Mouse (Mus musculus) midbrain, embryonic 13.5 days (tissue): Measurements from ENCODE around the gene Fem1a. TPM values are rescaled to one million over a fixed set of nuclear protein-coding genes. Genes with fewer than 3 reads are reported as not detected.
A peak's percentile ranks its signal among the peaks of the same experiment; 100 is the strongest.

Experiments
- ATAC-seq: fragments of 200-750 bp; cut with Nextera tagmentation; 2 replicates; pipeline ENCODE4 v1.8.0; 2017; ENCODE audit warnings: mild to moderate bottlenecking, moderate TSS enrichment, moderate library complexity
- H3K27ac ChIP-seq: fragments of 300-500 bp; sonication (generic); 2 replicates; pipeline ENCODE4 v1.5.1; 2015; ENCODE audit warnings: inconsistent platforms, mild to moderate bottlenecking, moderate library complexity
- H3K27me3 ChIP-seq: fragments of 300-500 bp; sonication (generic); 2 replicates; pipeline ENCODE4 v1.6.1; 2015; ENCODE audit warnings: mild to moderate bottlenecking, inconsistent platforms
- H3K36me3 ChIP-seq: fragments of 300-500 bp; sonication (generic); 2 replicates; pipeline ENCODE4 v1.6.1; 2015; ENCODE audit warnings: mild to moderate bottlenecking, inconsistent platforms
- H3K4me1 ChIP-seq: fragments of 300-500 bp; sonication (generic); replicated peaks from 2 replicates; pipeline ENCODE4 v1.6.1; 2015; ENCODE audit warnings: inconsistent platforms
- H3K4me2 ChIP-seq: fragments of 300-500 bp; sonication (generic); replicated peaks from 2 replicates; pipeline ENCODE4 v1.6.1; 2015; ENCODE audit warnings: moderate library complexity, mild to moderate bottlenecking, inconsistent platforms
- H3K4me3 ChIP-seq: fragments of 300-500 bp; sonication (generic); replicated peaks from 2 replicates; pipeline ENCODE4 v1.5.1; 2015; ENCODE audit warnings: mild to moderate bottlenecking, inconsistent platforms
- H3K9ac ChIP-seq: fragments of 300-500 bp; sonication (generic); replicated peaks from 2 replicates; pipeline ENCODE4 v1.6.1; 2015; ENCODE audit warnings: mild to moderate bottlenecking, inconsistent platforms
- H3K9me3 ChIP-seq: fragments of 300-500 bp; sonication (generic); 2 replicates; pipeline ENCODE4 v1.6.1; 2016; ENCODE audit warnings: mild to moderate bottlenecking, inconsistent platforms
- WGBS: fragments of 180-500 bp; shearing (Covaris S2); methylation state at CpG from one replicate; pipeline ENCODE4 v1.1.7; 2015; 5-methylcytosine and 5-hydroxymethylcytosine counted together
- polyA plus RNA-seq: library from polyadenylated mRNA; unstranded; fragments of >200 nt; fragmentation: Nextera tagmentation; extraction: Ambion mirVana; gene quantifications from 2 replicates; pipeline ENCODE4 v1.2.1, GENCODE M21; 2015

Gene Fem1a
- polyA plus RNA-seq, 1 experiment from 2014 or later, result 19.4 TPM

GRCm38 (mm10) chr17:56296201-56296600, 39.6 kb downstream of the Fem1a start:
- Histone ChIP-seq H3K4me1 (peaks cover 4% of the 10 kb centered on the region; the same call in 1 of the 2 replicates), H3K9me3 (no peaks in the 10 kb centered on the region), H3K27me3 (no peaks in the 10 kb centered on the region), H3K4me3 (no peak overlapping the region), H3K9ac (no peak overlapping the region), H3K4me2 (no peak overlapping the region), H3K36me3 (no peaks in the 10 kb centered on the region), H3K27ac (no peak overlapping the region)
- WGBS, result 67% methylated on average over 1 of the region's 1 CpGs
- no peak for ATAC-seq

- Histone ChIP-seq H3K36me3 (no peaks in the 10 kb centered on the region), H3K4me2 (no peak overlapping the region), H3K9me3 (no peaks in the 10 kb centered on the region), H3K27ac (no peak overlapping the region), H3K9ac (no peak overlapping the region), H3K4me3 (no peak overlapping the region), H3K27me3 (no peaks in the 10 kb centered on the region), H3K4me1 (peaks cover 7% of the 10 kb centered on the region)
- no peak for ATAC-seq
- whole genome bisulfite sequencing, result 96% methylated on average over 1 of the region's 1 CpGs
Measured at GRCm38 (mm10) chr17:56298238-56298637, 41.6 kb downstream of the Fem1a start.

- Histone ChIP-seq H3K27me3 (no peaks in the 10 kb centered on the region), H3K4me3 (no peak within 1 kb of the TSS), H3K9ac (no peak within 1 kb of the TSS), H3K9me3 (no peaks in the 10 kb centered on the region), H3K27ac (no peak within 1 kb of the TSS), H3K36me3 (no peaks in the 10 kb centered on the region), H3K4me1 (peaks cover 22% of the 10 kb centered on the region), H3K4me2 (no peak within 1 kb of the TSS)
- 92% methylated on average over 9 of the region's 9 CpGs for WGBS
- no peak for ATAC-seq
Measured at GRCm38 (mm10) chr17:56300186-56300585, 43.6 kb downstream of the Fem1a start, which contains the start of gene Arrdc5. Gene Arrdc5 (minus strand): TSS chr17:56300286.

GRCm38 (mm10) chr17:56302363-56302996, 45.9 kb downstream of the Fem1a start:
- H3K9ac ChIP-seq, result no peak overlapping the region
- peaks cover 30% of the 10 kb centered on the region for H3K4me1 ChIP-seq
- no peak overlapping the region for H3K27ac ChIP-seq
- H3K4me3 ChIP-seq, result no peak overlapping the region
- H3K36me3 ChIP-seq, result no peaks in the 10 kb centered on the region
- H3K4me2 ChIP-seq, result peak overlapping the region; percentile 88
- no peaks in the 10 kb centered on the region for H3K9me3 ChIP-seq
- 16% methylated on average over 13 of the region's 13 CpGs for WGBS
- H3K27me3 ChIP-seq, result no peaks in the 10 kb centered on the region
- 0 out of 2 replicates have a peak, but pooled peaks have one; percentile 2 for ATAC-seq

- peak within 1 kb of the TSS; percentile 70 for H3K9ac ChIP-seq
- no peaks in the 10 kb centered on the region for H3K27me3 ChIP-seq
- 0 out of 2 replicates have a peak, but pooled peaks cover 4% of the 10 kb centered on the region for H3K36me3 ChIP-seq
- peak within 1 kb of the TSS; percentile 88 for H3K4me2 ChIP-seq
- H3K9me3 ChIP-seq, result no peaks in the 10 kb centered on the region
- peak within 1 kb of the TSS; percentile 65 for H3K27ac ChIP-seq
- H3K4me1 ChIP-seq, result peaks cover 37% of the 10 kb centered on the region
- WGBS, result under 1% methylated on average over 43 of the region's 43 CpGs
- peak; percentile 41 for ATAC-seq
- H3K4me3 ChIP-seq, result peak within 1 kb of the TSS; percentile 65
Measured at GRCm38 (mm10) chr17:56303160-56303846, 46.7 kb downstream of the Fem1a start, which contains the start of gene Uhrf1. Gene Uhrf1 (plus strand): TSS chr17:56303321.

- H3K4me2 ChIP-seq, result peak overlapping the region; percentile 88
- peak overlapping the region; percentile 70 for H3K9ac ChIP-seq
- peak overlapping the region; percentile 65 for H3K27ac ChIP-seq
- under 1% methylated on average over 68 of the region's 68 CpGs for WGBS
- H3K9me3 ChIP-seq, result no peaks in the 10 kb centered on the region
- H3K36me3 ChIP-seq, result peaks cover 9% of the 10 kb centered on the region; the same call in 1 of the 2 replicates
- H3K4me3 ChIP-seq, result peak overlapping the region; percentile 65
- peaks cover 37% of the 10 kb centered on the region for H3K4me1 ChIP-seq
- no peaks in the 10 kb centered on the region for H3K27me3 ChIP-seq
- ATAC-seq, result peak; percentile 96
Measured at GRCm38 (mm10) chr17:56303847-56304586, 47.4 kb downstream of the Fem1a start.

GRCm38 (mm10) chr17:56304718-56305117, 48.1 kb downstream of the Fem1a start:
- peak overlapping the region; percentile 65 for H3K4me3 ChIP-seq
- WGBS, result 13% methylated on average over 11 of the region's 11 CpGs
- no peaks in the 10 kb centered on the region for H3K27me3 ChIP-seq
- H3K36me3 ChIP-seq, result peaks cover 15% of the 10 kb centered on the region
- H3K9ac ChIP-seq, result peak overlapping the region; percentile 70
- H3K4me2 ChIP-seq, result peak overlapping the region; percentile 88
- no peak for ATAC-seq
- peaks cover 37% of the 10 kb centered on the region for H3K4me1 ChIP-seq
- no peak overlapping the region for H3K27ac ChIP-seq
- no peaks in the 10 kb centered on the region for H3K9me3 ChIP-seq

- H3K4me2 ChIP-seq, result peak overlapping the region; percentile 88
Measured at GRCm38 (mm10) chr17:56305156-56305555, 48.5 kb downstream of the Fem1a start.

GRCm38 (mm10) chr17:56305826-56306225, 49.2 kb downstream of the Fem1a start:
- H3K27ac ChIP-seq, result no peak overlapping the region
- H3K4me3 ChIP-seq, result peak overlapping the region; percentile 65
- H3K9me3 ChIP-seq, result no peaks in the 10 kb centered on the region
- no peak for ATAC-seq
- H3K9ac ChIP-seq, result peak overlapping the region; percentile 70; the same call in 1 of the 2 replicates
- H3K4me2 ChIP-seq, result peak overlapping the region; percentile 88
- 70% methylated on average over 8 of the region's 8 CpGs for WGBS
- no peaks in the 10 kb centered on the region for H3K27me3 ChIP-seq
- peaks cover 37% of the 10 kb centered on the region for H3K4me1 ChIP-seq
- H3K36me3 ChIP-seq, result peaks cover 25% of the 10 kb centered on the region

More at GRCm38 (mm10) chr17:56305156-56305555, 48.5 kb downstream of the Fem1a start:
- no peak for ATAC-seq
- H3K4me1 ChIP-seq, result peaks cover 37% of the 10 kb centered on the region
- no peaks in the 10 kb centered on the region for H3K27me3 ChIP-seq
- no peaks in the 10 kb centered on the region for H3K9me3 ChIP-seq
- H3K27ac ChIP-seq, result no peak overlapping the region
- peak overlapping the region; percentile 70 for H3K9ac ChIP-seq
- 27% methylated on average over 9 of the region's 9 CpGs for WGBS
- peaks cover 19% of the 10 kb centered on the region for H3K36me3 ChIP-seq
- H3K4me3 ChIP-seq, result peak overlapping the region; percentile 65

- no peaks in the 10 kb centered on the region for H3K9me3 ChIP-seq
- no peak for ATAC-seq
- 91% methylated on average over 6 of the region's 6 CpGs for WGBS
- H3K4me3 ChIP-seq, result no peak overlapping the region
- H3K27me3 ChIP-seq, result no peaks in the 10 kb centered on the region
- no peak overlapping the region for H3K4me2 ChIP-seq
- H3K4me1 ChIP-seq, result peaks cover 31% of the 10 kb centered on the region
- peaks cover 43% of the 10 kb centered on the region for H3K36me3 ChIP-seq
- H3K9ac ChIP-seq, result no peak overlapping the region
- no peak overlapping the region for H3K27ac ChIP-seq
Measured at GRCm38 (mm10) chr17:56308088-56308487, 51.5 kb downstream of the Fem1a start.

GRCm38 (mm10) chr17:56309191-56309945, 52.8 kb downstream of the Fem1a start:
- no peaks in the 10 kb centered on the region for H3K9me3 ChIP-seq
- H3K27me3 ChIP-seq, result no peaks in the 10 kb centered on the region
- peaks cover 23% of the 10 kb centered on the region for H3K4me1 ChIP-seq
- no peak overlapping the region for H3K4me3 ChIP-seq
- no peak for ATAC-seq
- H3K9ac ChIP-seq, result no peak overlapping the region
- no peak overlapping the region for H3K4me2 ChIP-seq
- H3K36me3 ChIP-seq, result peaks cover 54% of the 10 kb centered on the region
- H3K27ac ChIP-seq, result no peak overlapping the region
- 88% methylated on average over 15 of the region's 15 CpGs for WGBS
